Mouse (Mus musculus) embryonic facial prominence, embryonic 10.5 days (tissue): ENCODE results near the gene Glt28d2. TPM values are rescaled to one million over a fixed set of nuclear protein-coding genes. Genes with fewer than 3 reads are reported as not detected.

Experiments
- DNase-seq: peaks from one replicate; pipeline ENCODE4 v3.0.0-alpha.2; 2017; ENCODE audit warnings: low spot score
- H3K27ac ChIP-seq: fragments of 300-500 bp; sonication (generic); replicated peaks from 2 replicates; pipeline ENCODE4 v1.5.1; 2016; ENCODE audit warnings: mild to moderate bottlenecking
- H3K27me3 ChIP-seq: fragments of 300-500 bp; sonication (generic); replicated peaks from 2 replicates; pipeline ENCODE4 v1.6.1; 2016; ENCODE audit warnings: low read depth, mild to moderate bottlenecking; ENCODE audit not compliant: poor library complexity, severe bottlenecking
- H3K36me3 ChIP-seq: fragments of 300-500 bp; sonication (generic); replicated peaks from 2 replicates; pipeline ENCODE4 v1.6.1; 2016; ENCODE audit warnings: mild to moderate bottlenecking, moderate library complexity
- H3K4me1 ChIP-seq: fragments of 300-500 bp; sonication (generic); 2 replicates; pipeline ENCODE4 v1.6.1; 2016
- H3K4me3 ChIP-seq: fragments of 300-500 bp; sonication (generic); 2 replicates; pipeline ENCODE4 v1.5.1; 2016; ENCODE audit warnings: mild to moderate bottlenecking, moderate library complexity
- H3K9me3 ChIP-seq: fragments of 300-500 bp; sonication (generic); 2 replicates; pipeline ENCODE4 v1.6.1; 2016; ENCODE audit warnings: mild to moderate bottlenecking
- WGBS: fragments of 180-500 bp; shearing (Covaris S2); methylation state at CpG from one replicate; pipeline ENCODE4 v1.1.7; 2016; 5-methylcytosine and 5-hydroxymethylcytosine counted together
- polyA plus RNA-seq: library from polyadenylated mRNA; unstranded; fragments of >200 nt; fragmentation: Nextera tagmentation; extraction: Ambion mirVana; gene quantifications from 2 replicates; pipeline ENCODE4 v1.2.1, GENCODE M21; 2016

The Glt28d2 gene
- polyA plus RNA-seq, 1 experiment from 2014 or later = 0.59 TPM

- no peak overlapping the region for H3K4me3 ChIP-seq
- WGBS = 36% methylated on average over 2 of the region's 2 CpGs
Measured at GRCm38 (mm10) chr3:85841454-85842176, 45.7 kb downstream of the Glt28d2 start.

DNA sequence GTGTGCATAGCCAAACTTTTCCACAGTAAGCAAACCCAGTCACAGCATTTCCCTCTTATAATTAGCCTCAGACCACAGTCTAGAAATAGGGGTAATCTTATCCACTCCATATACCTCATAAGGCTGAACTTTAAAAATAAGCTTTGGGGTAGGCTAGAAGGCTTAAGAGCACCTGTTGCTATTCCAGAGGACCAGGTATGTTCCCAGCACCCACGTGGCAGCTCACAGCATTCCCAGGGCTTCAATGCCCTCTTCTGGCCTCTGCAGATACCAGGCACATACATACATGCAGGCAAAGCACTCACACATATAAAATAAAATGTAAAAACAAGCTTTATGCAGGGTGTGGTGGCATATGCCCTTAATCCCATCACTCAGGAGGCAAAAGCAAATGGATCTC lies 53.7 kb downstream of the Glt28d2 start:
- DNase-seq = no peak
- Histone ChIP-seq H3K4me1 (peaks cover 7% of the 10 kb centered on the region; the same call in 1 of the 2 replicates), H3K27me3 (no peaks in the 10 kb centered on the region), H3K9me3 (no peaks in the 10 kb centered on the region), H3K36me3 (no peaks in the 10 kb centered on the region), H3K27ac (no peak overlapping the region), H3K4me3 (no peak overlapping the region)
- WGBS = 80% methylated on average over 1 of the region's 1 CpGs

More at GRCm38 (mm10) chr3:85841454-85842176, 45.7 kb downstream of the Glt28d2 start:
- peaks cover 15% of the 10 kb centered on the region for H3K4me1 ChIP-seq
- H3K27ac ChIP-seq = peak overlapping the region; percentile 62
- H3K27me3 ChIP-seq = no peaks in the 10 kb centered on the region
- peak; percentile 14 for DNase-seq
- H3K36me3 ChIP-seq = no peaks in the 10 kb centered on the region
- no peaks in the 10 kb centered on the region for H3K9me3 ChIP-seq

- H3K4me3 ChIP-seq = no peak overlapping the region
- no peaks in the 10 kb centered on the region for H3K27me3 ChIP-seq
- DNase-seq = no peak
- no peaks in the 10 kb centered on the region for H3K36me3 ChIP-seq
- H3K4me1 ChIP-seq = peaks cover 7% of the 10 kb centered on the region; the same call in 1 of the 2 replicates
- no peak overlapping the region for H3K27ac ChIP-seq
- 81% methylated on average over 10 of the region's 10 CpGs for WGBS
- H3K9me3 ChIP-seq = no peaks in the 10 kb centered on the region
Measured at GRCm38 (mm10) chr3:85832490-85833155, 54.7 kb downstream of the Glt28d2 start.

DNA sequence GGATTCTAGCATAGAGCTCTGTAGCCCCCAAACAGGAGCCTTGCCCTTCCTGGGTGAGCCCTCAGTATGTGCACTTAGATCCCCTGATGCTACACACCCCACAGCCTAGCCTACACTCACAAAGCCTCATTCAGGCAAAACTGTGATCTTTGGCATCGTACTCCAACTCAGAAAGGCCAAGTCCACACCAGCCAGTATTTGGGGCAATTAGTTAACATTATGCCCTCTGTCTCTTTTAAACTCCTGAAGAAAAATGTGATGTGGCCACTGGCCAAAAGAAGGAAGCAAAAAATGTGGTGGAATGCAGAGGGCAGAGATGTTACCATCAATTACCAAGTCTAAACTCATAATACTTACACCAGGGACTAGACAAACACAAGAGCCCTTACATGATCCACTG lies 55.5 kb downstream of the Glt28d2 start:
- no peak for DNase-seq
- WGBS = 76% methylated on average over 1 of the region's 1 CpGs
- H3K4me3 ChIP-seq = no peak overlapping the region
- peaks cover 7% of the 10 kb centered on the region; the same call in 1 of the 2 replicates for H3K4me1 ChIP-seq
- H3K27ac ChIP-seq = no peak overlapping the region
- no peaks in the 10 kb centered on the region for H3K36me3 ChIP-seq
- H3K27me3 ChIP-seq = no peaks in the 10 kb centered on the region
- no peaks in the 10 kb centered on the region for H3K9me3 ChIP-seq

- no peak overlapping the region for H3K27ac ChIP-seq
- H3K4me3 ChIP-seq = no peak overlapping the region
- H3K4me1 ChIP-seq = peaks cover 7% of the 10 kb centered on the region; the same call in 1 of the 2 replicates
- no peaks in the 10 kb centered on the region for H3K36me3 ChIP-seq
- 69% methylated on average over 4 of the region's 4 CpGs for WGBS
- H3K27me3 ChIP-seq = no peaks in the 10 kb centered on the region
- no peak for DNase-seq
- no peaks in the 10 kb centered on the region for H3K9me3 ChIP-seq
Measured at GRCm38 (mm10) chr3:85829047-85829446, 58.3 kb downstream of the Glt28d2 start.

DNA sequence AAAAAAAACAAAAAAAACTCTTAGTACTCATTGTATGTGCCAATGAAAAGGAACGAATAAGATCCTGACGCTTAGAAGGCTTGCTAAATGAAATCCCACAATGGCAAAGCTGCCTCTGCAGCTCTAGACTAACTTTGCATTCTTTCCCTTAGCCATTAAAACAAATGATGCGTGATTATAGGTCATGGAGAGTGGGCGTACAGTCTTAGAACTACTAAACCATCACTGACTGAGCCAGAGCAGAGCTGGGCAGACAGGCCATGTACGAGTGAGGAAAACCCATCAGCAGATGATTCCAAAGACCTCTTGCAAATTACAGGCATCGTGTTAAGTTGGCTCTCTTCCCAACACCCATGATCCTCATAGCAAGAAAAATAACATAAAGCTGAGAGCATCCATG lies 59.5 kb downstream of the Glt28d2 start:
- Histone ChIP-seq H3K36me3 (no peaks in the 10 kb centered on the region), H3K27ac (no peak overlapping the region), H3K27me3 (no peaks in the 10 kb centered on the region), H3K4me1 (peaks cover 5% of the 10 kb centered on the region; the same call in 1 of the 2 replicates), H3K9me3 (no peaks in the 10 kb centered on the region), H3K4me3 (no peak overlapping the region)
- DNase-seq = no peak
- WGBS = 83% methylated on average over 6 of the region's 6 CpGs

- no peaks in the 10 kb centered on the region for H3K9me3 ChIP-seq
- H3K27ac ChIP-seq = no peak overlapping the region
- H3K4me3 ChIP-seq = no peak overlapping the region
- 82% methylated on average over 4 of the region's 4 CpGs for WGBS
- H3K4me1 ChIP-seq = no peaks in the 10 kb centered on the region
- no peaks in the 10 kb centered on the region for H3K27me3 ChIP-seq
- no peak for DNase-seq
- H3K36me3 ChIP-seq = no peaks in the 10 kb centered on the region
Measured at GRCm38 (mm10) chr3:85827283-85827682, 60.0 kb downstream of the Glt28d2 start.

- H3K9me3 ChIP-seq = no peaks in the 10 kb centered on the region
- no peak for DNase-seq
- H3K36me3 ChIP-seq = no peaks in the 10 kb centered on the region
- 84% methylated on average over 15 of the region's 15 CpGs for WGBS
- no peak overlapping the region for H3K27ac ChIP-seq
- H3K27me3 ChIP-seq = no peaks in the 10 kb centered on the region
- H3K4me1 ChIP-seq = peaks cover 4% of the 10 kb centered on the region
- H3K4me3 ChIP-seq = no peak overlapping the region
Measured at GRCm38 (mm10) chr3:85820839-85821548, 66.3 kb downstream of the Glt28d2 start.

Other genes starting within 250 kb of the Glt28d2 start
- 1.3 and 1.7 TPM in 2 replicates for gene Fam160a1, start 70.2 kb downstream of the Glt28d2 start, polyA plus RNA-seq
- 1.9 and 2.8 TPM in 2 replicates for gene Gm37240, start within 50 bp of the Glt28d2 start, polyA plus RNA-seq
- 14.9 and 15.5 TPM in 2 replicates for gene Sh3d19, start 83.6 kb upstream of the Glt28d2 start, polyA plus RNA-seq
- gene Prss48, start 115.0 kb upstream of the Glt28d2 start, polyA plus RNA-seq = 0.16 TPM in 1 of 2 replicates, not detected in the other